Mouse (Mus musculus) ES-Bruce4 (cell line): Measurements from ENCODE around the gene Havcr2.

Experiments used
- CTCF ChIP-seq: IDR thresholded peaks from one replicate; pipeline ENCODE4 v1.8.1; 2011; ENCODE audit warnings: low read depth, low read length
- EP300 ChIP-seq: IDR thresholded peaks from 2 replicates; pipeline ENCODE4 v1.6.1; 2011; ENCODE audit warnings: low read depth, low read length; ENCODE audit not compliant: insufficient read depth
- POLR2A ChIP-seq: IDR thresholded peaks from one replicate; pipeline ENCODE4 v1.8.1; 2011; ENCODE audit warnings: low read length; ENCODE audit not compliant: insufficient read depth

DNA sequence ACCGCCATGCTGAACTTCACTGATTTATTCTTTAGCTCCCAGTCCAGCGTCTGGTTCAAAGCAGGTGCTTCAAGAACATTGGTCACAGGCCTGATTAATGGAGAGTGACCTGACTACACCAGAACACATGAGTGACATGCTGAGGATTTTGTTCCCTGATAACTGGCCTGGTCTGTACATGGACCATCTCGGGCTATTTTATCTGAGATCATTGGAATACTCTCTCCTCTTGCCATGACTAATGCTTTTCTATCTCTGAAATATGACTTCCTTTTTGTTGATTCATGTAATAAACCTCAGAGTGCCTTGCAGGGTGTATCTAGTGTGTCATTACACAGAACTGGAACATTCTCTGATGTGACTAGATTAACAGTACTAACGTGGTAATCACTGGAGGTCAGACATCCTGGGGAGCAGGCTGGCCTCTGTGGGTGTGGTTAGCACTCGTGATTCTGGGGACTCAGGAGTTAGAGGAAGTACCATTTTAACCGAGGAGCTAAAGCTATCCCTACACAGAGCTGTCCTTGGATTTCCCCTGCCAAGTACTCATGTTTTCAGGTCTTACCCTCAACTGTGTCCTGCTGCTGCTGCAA lies at the start of gene Havcr2:
- TF ChIP-seq CTCF = no peak
- TF ChIP-seq POLR2A = no peak
- no peak for TF ChIP-seq EP300
